Mouse (Mus musculus) erythroblast, embryonic 14.5 days (primary cell): ENCODE data around the gene Ect2l. TPM values are rescaled to one million over a fixed set of nuclear protein-coding genes. Genes with fewer than 3 reads are reported as not detected.

Experiments used
- H3K27me3 ChIP-seq: 2 replicates; pipeline ENCODE4 v1.6.1; 2012; ENCODE audit warnings: inconsistent platforms; ENCODE audit not compliant: control insufficient read depth
- H3K36me3 ChIP-seq: 2 replicates; pipeline ENCODE4 v1.6.1; 2012; ENCODE audit warnings: mild to moderate bottlenecking, inconsistent platforms; ENCODE audit not compliant: control insufficient read depth
- H3K4me1 ChIP-seq: 2 replicates; pipeline ENCODE4 v1.6.1; 2012; ENCODE audit warnings: inconsistent platforms; ENCODE audit not compliant: control insufficient read depth
- H3K4me3 ChIP-seq: replicated peaks from 2 replicates; pipeline ENCODE3; 2012; ENCODE audit warnings: moderate library complexity, mild to moderate bottlenecking, inconsistent platforms
- H3K9me3 ChIP-seq: 2 replicates; pipeline ENCODE4 v1.6.1; 2012; ENCODE audit warnings: low read length, inconsistent platforms, mixed read lengths; ENCODE audit not compliant: control insufficient read depth
- GATA1 ChIP-seq: IDR thresholded peaks from 2 replicates; pipeline ENCODE4 v1.6.1; 2012; ENCODE audit warnings: low read length, inconsistent platforms, mixed read lengths
- TAL1 ChIP-seq: IDR thresholded peaks from 3 replicates; pipeline ENCODE4 v1.6.1; 2012; ENCODE audit warnings: low read length, inconsistent platforms, mixed read lengths
- polyA plus RNA-seq: library from polyadenylated mRNA; stranded (reverse); fragments of >175 nt; gene quantifications from 2 replicates; pipeline ENCODE4 v1.2.3, GENCODE M21; 2012

Ect2l gene
- polyA plus RNA-seq, 1 experiment, result not detected

- H3K27me3 ChIP-seq, result no peaks in the 10 kb centered on the region
- H3K4me3 ChIP-seq, result no peak overlapping the region
- no peaks in the 10 kb centered on the region for H3K4me1 ChIP-seq
- no peak for TF ChIP-seq TAL1
- no peak for TF ChIP-seq GATA1
- no peaks in the 10 kb centered on the region; the same call in 1 of the 2 replicates for H3K36me3 ChIP-seq
- H3K9me3 ChIP-seq, result no peaks in the 10 kb centered on the region
Observed at GRCm38 (mm10) chr10:18219351-18219750, 8.7 kb upstream of the Ect2l start.

- no peak for TF ChIP-seq TAL1
- no peak for TF ChIP-seq GATA1
- no peaks in the 10 kb centered on the region for H3K4me1 ChIP-seq
- H3K9me3 ChIP-seq, result no peaks in the 10 kb centered on the region
- no peaks in the 10 kb centered on the region for H3K27me3 ChIP-seq
- H3K36me3 ChIP-seq, result no peaks in the 10 kb centered on the region; the same call in 1 of the 2 replicates
- H3K4me3 ChIP-seq, result no peak overlapping the region
Observed at GRCm38 (mm10) chr10:18214124-18214523, 3.4 kb upstream of the Ect2l start.

- H3K36me3 ChIP-seq, result no peaks in the 10 kb centered on the region; the same call in 1 of the 2 replicates
- H3K4me1 ChIP-seq, result no peaks in the 10 kb centered on the region
- no peak overlapping the region for H3K4me3 ChIP-seq
- no peaks in the 10 kb centered on the region for H3K27me3 ChIP-seq
- no peaks in the 10 kb centered on the region for H3K9me3 ChIP-seq
- no peak for TF ChIP-seq GATA1
- no peak for TF ChIP-seq TAL1
Observed at GRCm38 (mm10) chr10:18213373-18213772, 2.7 kb upstream of the Ect2l start.

GRCm38 (mm10) chr10:18210119-18210518, 571 bp downstream of the Ect2l start:
- no peaks in the 10 kb centered on the region for H3K9me3 ChIP-seq
- no peaks in the 10 kb centered on the region for H3K36me3 ChIP-seq
- TF ChIP-seq TAL1, result no peak
- no peak for TF ChIP-seq GATA1
- no peak overlapping the region for H3K4me3 ChIP-seq
- H3K27me3 ChIP-seq, result no peaks in the 10 kb centered on the region
- H3K4me1 ChIP-seq, result no peaks in the 10 kb centered on the region

GRCm38 (mm10) chr10:18204067-18204466, 6.6 kb downstream of the Ect2l start:
- Histone ChIP-seq H3K4me1 (no peaks in the 10 kb centered on the region), H3K9me3 (no peaks in the 10 kb centered on the region), H3K27me3 (no peaks in the 10 kb centered on the region), H3K36me3 (no peaks in the 10 kb centered on the region), H3K4me3 (no peak overlapping the region)
- TF ChIP-seq TAL1 (no peak), GATA1 (no peak)

GRCm38 (mm10) chr10:18202401-18202800, 8.3 kb downstream of the Ect2l start:
- TF ChIP-seq GATA1, result no peak
- TF ChIP-seq TAL1, result no peak
- no peaks in the 10 kb centered on the region for H3K36me3 ChIP-seq
- H3K4me3 ChIP-seq, result no peak overlapping the region
- no peaks in the 10 kb centered on the region for H3K9me3 ChIP-seq
- no peaks in the 10 kb centered on the region for H3K4me1 ChIP-seq
- no peaks in the 10 kb centered on the region for H3K27me3 ChIP-seq

- Histone ChIP-seq H3K9me3 (no peaks in the 10 kb centered on the region), H3K27me3 (no peaks in the 10 kb centered on the region), H3K4me1 (peaks cover 4% of the 10 kb centered on the region; the same call in 1 of the 2 replicates), H3K36me3 (no peaks in the 10 kb centered on the region), H3K4me3 (no peak overlapping the region)
- TF ChIP-seq TAL1 (no peak), GATA1 (no peak)
Observed at GRCm38 (mm10) chr10:18200656-18201055, 10.0 kb downstream of the Ect2l start.

GRCm38 (mm10) chr10:18199919-18200318, 10.8 kb downstream of the Ect2l start:
- Histone ChIP-seq H3K27me3 (no peaks in the 10 kb centered on the region), H3K9me3 (no peaks in the 10 kb centered on the region), H3K4me1 (peaks cover 4% of the 10 kb centered on the region; the same call in 1 of the 2 replicates), H3K4me3 (no peak overlapping the region), H3K36me3 (no peaks in the 10 kb centered on the region)
- TF ChIP-seq TAL1, result no peak
- TF ChIP-seq GATA1, result no peak

- no peaks in the 10 kb centered on the region for H3K36me3 ChIP-seq
Observed at GRCm38 (mm10) chr10:18198286-18199015, 12.2 kb downstream of the Ect2l start.

More at GRCm38 (mm10) chr10:18198286-18199015, 12.2 kb downstream of the Ect2l start:
- Histone ChIP-seq H3K4me3 (no peak overlapping the region), H3K27me3 (no peaks in the 10 kb centered on the region), H3K4me1 (peaks cover 4% of the 10 kb centered on the region), H3K9me3 (no peaks in the 10 kb centered on the region)
- TF ChIP-seq GATA1 (no peak), TAL1 (no peak)
